Mouse (Mus musculus) right cerebral cortex, postnatal 10 days (tissue): ENCODE measurements around the gene Slc25a43.
"Not testable (repeated sequence)": the region's sequence is repeated elsewhere in the genome, so short reads cannot be mapped to it uniquely, and the experiment has no call there.

ENCODE experiments used
- DNase-seq, 2 experiments: peaks; one replicate each; pipeline ENCODE4 v3.0.0; 2021; ENCODE audit warnings: low spot score in 2 of 2

Slc25a43 gene

GRCm38 (mm10) chrX:36789360-36789759 lies 45.9 kb downstream of the Slc25a43 start:
- DNase-seq: no peak

- DNase-seq: no peak
Measured at GRCm38 (mm10) chrX:36794571-36794970, 51.1 kb downstream of the Slc25a43 start.

GRCm38 (mm10) chrX:36795424-36796162 lies 52.1 kb downstream of the Slc25a43 start, which contains the start of gene Slc25a5:
Gene Slc25a5, plus strand, starts transcription at chrX:36795651.
- DNase-seq: peak; percentile 88 to 91

- DNase-seq: peak; percentile 86 to 89
Measured at GRCm38 (mm10) chrX:36796163-36796581, 52.7 kb downstream of the Slc25a43 start.

DNA sequence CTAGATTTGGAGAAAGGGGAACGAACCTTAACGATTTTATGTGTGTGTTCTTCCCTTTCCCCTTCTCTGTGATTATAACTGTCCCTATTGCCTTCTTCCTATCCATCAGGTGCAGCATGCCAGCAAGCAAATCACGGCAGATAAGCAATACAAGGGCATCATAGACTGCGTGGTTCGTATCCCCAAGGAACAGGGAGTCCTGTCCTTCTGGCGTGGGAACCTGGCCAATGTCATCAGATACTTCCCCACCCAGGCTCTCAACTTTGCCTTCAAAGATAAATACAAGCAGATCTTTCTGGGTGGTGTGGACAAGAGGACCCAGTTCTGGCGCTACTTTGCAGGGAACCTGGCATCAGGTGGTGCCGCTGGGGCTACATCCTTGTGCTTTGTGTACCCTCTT lies 53.3 kb downstream of the Slc25a43 start:
- not testable (repeated sequence) for DNase-seq

DNA sequence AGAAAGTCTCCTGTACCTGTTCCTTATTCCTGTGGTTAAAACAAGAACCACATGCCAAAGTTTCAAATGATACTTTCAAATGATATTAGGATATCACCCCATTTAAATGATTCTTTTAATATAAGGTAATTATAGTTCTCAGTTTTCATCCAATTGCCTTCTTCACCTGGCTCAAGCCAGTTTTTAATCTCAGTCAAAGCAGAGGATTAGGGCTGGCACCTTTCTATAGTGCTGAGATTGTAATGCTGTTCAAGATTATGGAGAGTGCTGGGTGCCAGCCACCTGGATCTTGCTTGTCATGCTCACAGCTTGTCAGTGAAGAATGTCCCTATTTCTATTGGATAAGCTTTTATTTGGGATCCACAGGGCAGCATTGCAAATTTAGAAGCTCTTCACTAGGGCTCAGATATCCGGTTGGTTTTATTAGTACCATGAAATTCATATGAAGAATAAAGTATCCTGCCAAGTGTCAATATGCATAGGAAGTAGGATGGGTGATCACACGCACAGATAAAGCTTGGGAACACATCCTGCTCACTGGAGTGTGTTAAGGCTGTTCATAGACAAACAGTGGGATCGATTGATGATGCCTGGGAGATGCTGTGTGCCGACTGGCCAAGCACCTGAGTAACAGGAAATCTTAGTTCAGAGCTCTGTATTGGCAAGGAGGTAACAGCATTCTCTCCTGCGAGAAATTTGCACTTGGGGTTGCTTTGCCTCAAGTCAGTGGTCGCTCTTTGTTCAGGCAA lies 55.8 kb downstream of the Slc25a43 start:
- no peak for DNase-seq

- no peak for DNase-seq
Measured at GRCm38 (mm10) chrX:36803189-36803588, 59.7 kb downstream of the Slc25a43 start.

- DNase-seq: no peak
Measured at GRCm38 (mm10) chrX:36804196-36804595, 60.7 kb downstream of the Slc25a43 start.

DNA sequence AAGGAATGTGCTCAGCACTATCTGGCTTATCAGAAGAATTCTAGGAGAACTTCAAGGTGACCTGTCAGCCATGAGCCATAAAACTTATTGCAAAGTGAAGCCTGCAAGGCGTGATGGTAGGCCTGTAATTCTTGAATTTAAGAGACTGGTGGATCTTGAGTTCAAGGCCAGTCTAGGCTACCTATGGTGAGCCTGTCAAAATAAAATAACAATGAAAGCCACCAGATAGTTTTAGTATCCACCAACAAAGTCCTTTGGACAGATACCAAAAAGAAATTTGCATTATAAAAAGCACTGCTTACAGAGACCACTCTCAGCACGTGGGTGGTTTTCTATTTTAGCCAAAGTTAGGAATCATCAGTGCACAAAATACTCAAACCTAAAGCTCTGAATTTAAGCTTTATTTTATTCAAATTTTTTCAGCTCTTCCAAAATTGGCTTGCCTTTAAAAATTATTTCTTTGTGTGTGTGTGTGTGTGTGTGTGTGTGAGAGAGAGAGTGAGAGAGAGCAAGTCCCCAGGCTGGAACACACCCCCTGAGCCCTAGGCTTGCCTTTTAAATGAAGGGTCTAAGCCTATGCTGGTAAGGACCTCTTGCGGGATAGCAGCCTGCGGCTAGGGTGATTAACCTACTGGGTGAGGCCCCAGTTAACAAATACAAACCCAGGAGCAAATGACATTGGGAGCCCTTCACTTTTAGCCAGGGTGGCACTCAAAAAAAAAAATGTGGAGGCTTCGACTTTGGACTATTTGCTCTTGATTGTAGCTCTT lies 62.2 kb downstream of the Slc25a43 start:
- no peak for DNase-seq

GRCm38 (mm10) chrX:36807360-36808317 lies 64.2 kb downstream of the Slc25a43 start:
- DNase-seq: peak; percentile 89 to 90

GRCm38 (mm10) chrX:36808318-36808683 lies 64.8 kb downstream of the Slc25a43 start:
- DNase-seq: no peak

DNA sequence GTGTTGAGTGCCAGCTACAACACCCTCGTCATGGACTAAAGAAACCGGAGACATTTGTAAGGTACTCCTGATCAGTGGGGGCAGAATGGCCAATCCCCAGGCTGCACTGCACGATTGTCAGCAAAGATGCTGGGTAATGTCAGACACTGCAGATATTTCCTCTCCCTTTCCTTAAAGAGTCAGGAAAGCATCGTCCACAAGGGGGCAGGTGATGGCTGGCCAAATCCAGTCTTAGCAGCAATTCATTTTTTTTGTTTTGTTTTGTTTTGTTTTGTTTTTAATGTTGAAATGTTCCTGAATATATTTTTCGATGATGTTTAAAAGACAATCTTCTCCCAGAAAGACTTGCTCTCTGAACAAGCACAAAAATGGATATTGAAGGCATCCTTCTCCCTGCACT lies 67.9 kb downstream of the Slc25a43 start:
- DNase-seq: peak in 1 of 2 experiments; percentile 38

DNA sequence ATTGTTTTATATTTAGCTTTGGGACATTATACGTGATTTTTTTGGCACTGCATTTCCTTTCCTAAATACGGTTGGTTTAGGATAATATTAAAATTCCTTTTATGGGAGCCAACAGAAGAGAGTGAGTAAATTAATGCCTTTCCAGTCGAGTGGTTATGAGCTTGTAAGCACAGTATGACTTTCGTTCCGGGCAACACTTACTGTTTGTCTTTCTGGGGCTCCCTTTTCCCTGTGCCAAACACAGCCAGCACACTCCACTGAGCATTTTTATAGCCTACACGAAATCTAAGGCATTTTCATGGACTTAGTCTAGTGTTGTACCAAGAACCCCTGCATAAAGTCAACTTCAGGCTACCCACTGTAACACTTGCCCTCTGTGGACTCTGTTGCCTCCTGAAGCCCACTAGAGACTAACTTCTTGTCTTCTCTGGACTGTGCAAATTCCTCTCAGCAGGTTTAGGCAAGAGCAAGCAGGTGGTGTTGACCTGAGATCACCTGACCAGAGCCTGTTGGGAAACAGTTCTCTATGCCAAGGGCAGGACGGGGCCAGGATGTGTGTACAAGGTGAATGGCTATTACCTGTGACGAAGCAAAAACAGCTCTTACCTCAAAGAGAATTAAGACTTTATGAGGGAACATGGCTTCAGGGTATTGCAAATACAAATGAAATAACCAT lies 70.8 kb downstream of the Slc25a43 start:
- DNase-seq: no peak

DNA sequence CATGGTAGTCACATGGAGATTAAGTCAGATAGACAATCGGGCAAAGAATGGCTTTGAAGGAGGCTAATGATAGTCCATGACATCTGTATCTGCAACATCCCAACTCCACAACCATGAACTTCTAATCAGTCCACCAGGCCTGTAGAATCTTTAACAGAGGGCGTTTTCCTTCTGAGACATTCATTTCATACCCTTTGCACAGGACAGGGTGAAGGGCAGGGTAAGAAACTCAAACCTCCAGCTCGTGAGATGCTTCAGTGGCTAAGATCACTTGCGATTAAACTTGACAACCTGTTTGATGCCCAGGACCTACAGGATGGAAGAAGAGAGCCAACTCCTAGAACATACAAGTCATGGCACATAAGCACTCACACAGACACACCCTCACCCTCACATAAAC lies 71.6 kb downstream of the Slc25a43 start:
- DNase-seq: no peak

- no peak for DNase-seq
Measured at GRCm38 (mm10) chrX:36815439-36815838, 72.0 kb downstream of the Slc25a43 start.

DNA sequence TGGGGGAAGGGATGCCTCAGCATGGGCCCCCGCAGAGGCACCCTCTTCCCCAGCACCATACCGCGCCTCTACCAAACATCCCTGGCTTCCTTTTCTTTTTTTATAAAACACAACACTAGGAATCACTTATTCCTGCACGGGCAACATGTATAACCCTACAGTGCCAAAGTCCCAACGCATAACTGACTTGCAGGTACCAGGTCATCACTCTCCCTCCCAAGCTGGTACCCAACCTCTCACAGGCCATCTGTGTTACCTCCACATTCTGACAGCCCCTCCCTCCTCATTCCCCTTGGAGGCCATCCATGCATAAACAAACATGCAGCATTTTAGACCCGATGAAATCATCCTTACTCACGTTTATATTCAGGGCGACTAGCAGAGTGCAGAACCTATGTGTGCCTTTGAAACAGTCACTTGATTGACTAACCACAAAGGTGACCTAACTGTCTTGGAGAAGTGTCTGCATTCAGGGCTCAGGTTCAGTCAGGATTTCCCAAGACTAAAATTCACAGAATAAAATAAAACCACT lies 73.0 kb downstream of the Slc25a43 start:
- no peak for DNase-seq

GRCm38 (mm10) chrX:36816953-36817441 lies 73.5 kb downstream of the Slc25a43 start:
- no peak for DNase-seq

DNA sequence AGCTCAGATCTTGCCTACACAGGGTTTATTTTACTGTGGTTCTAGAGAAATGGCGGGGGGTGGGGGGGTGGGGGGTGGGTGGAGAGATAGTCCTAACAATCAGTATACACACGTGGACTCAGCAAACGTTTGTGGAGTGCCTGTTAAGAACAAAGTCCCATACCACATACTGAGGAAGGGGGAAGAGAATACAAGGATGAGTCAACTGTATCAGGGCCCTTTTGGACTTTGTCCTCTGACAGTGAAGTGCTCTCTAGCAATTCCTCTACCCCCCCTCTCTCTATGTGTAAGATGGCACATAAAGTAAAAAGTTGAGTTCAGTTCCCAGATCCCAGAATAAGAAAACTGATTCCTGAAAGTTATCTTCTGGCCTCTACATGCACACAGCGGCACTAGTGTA lies 76.1 kb downstream of the Slc25a43 start:
- no peak for DNase-seq

GRCm38 (mm10) chrX:36820201-36820600 lies 76.7 kb downstream of the Slc25a43 start:
- DNase-seq: peak in 1 of 2 experiments; percentile 40
